Mouse (Mus musculus): Measurements from ENCODE around the gene Nkx2-1. TPM values are rescaled to one million over a fixed set of nuclear protein-coding genes. Genes with fewer than 3 reads are reported as not detected.

Gene Nkx2-1
- polyA plus RNA-seq (2015; fragmentation: Illumina TruSeq; extraction: RNeasy Lipid Tissue Mini Kit (QIAGEN cat#74804); ENCODE audit: low read depth, low replicate concordance) = 0.65 TPM

GRCm38 (mm10) chr12:56536884-56537265, at the start of gene Nkx2-1:
Gene Nkx2-1 (minus strand): TSS chr12:56536908.

Other genes with a start within 250 kb of the Nkx2-1 start
- gene Mbip, start 191.0 kb downstream of the Nkx2-1 start, polyA plus RNA-seq (2015; fragmentation: Illumina TruSeq; extraction: RNeasy Lipid Tissue Mini Kit (QIAGEN cat#74804); ENCODE audit: low read depth, low replicate concordance) = 33.1 TPM
- 1.2 TPM for gene Nkx2-9, start 76.4 kb upstream of the Nkx2-1 start, polyA plus RNA-seq (2015; fragmentation: Illumina TruSeq; extraction: RNeasy Lipid Tissue Mini Kit (QIAGEN cat#74804); ENCODE audit: low read depth, low replicate concordance)
- not detected for gene Pax9, start 154.9 kb upstream of the Nkx2-1 start, polyA plus RNA-seq (2015; fragmentation: Illumina TruSeq; extraction: RNeasy Lipid Tissue Mini Kit (QIAGEN cat#74804); ENCODE audit: low read depth, low replicate concordance)

Data from brain, adult 10 weeks (tissue).